Comparison of ENCODE assay signal across 8 mouse cellular contexts in genomic region chr10:56377097-56377965, GRCm38 (mm10). TPM values are rescaled to one million over a fixed set of nuclear protein-coding genes. Genes with fewer than 3 reads are reported as not detected.
A peak's percentile ranks its signal among the peaks of the same experiment; 100 is the strongest.
DNase-seq lines count a peak whose midpoint lies in the region; ATAC-seq lines count a peak whose summit lies in the region.

Gja1 (plus strand) TSS chr10:56377330.

- no peaks in the 10 kb centered on the region for H3K4me1 ChIP-seq in intestine, embryonic 16.5 days (ENCODE audit: control insufficient read depth, insufficient read depth, low read length)
- H3K4me1 ChIP-seq in limb, embryonic 12.5 days (replicated peaks), result peaks cover 28% of the 10 kb centered on the region
- peaks cover 15% of the 10 kb centered on the region for H3K4me1 ChIP-seq in midbrain, embryonic 12.5 days

- 0 out of 2 replicates have a peak within 1 kb of the TSS, but pooled peaks have one; percentile 20 for H3K27ac ChIP-seq in intestine, embryonic 16.5 days (ENCODE audit: low read length)
- H3K27ac ChIP-seq in limb, embryonic 12.5 days, result peak within 1 kb of the TSS; percentile 94
- H3K27ac ChIP-seq in midbrain, embryonic 12.5 days (replicated peaks), result peak within 1 kb of the TSS; percentile 60

- H3K4me2 ChIP-seq in intestine, embryonic 16.5 days (ENCODE audit: low read depth, low read length), result peak within 1 kb of the TSS; percentile 80
- peak within 1 kb of the TSS; percentile 59 for H3K4me2 ChIP-seq in limb, embryonic 12.5 days
- peak within 1 kb of the TSS; percentile 81 for H3K4me2 ChIP-seq in midbrain, embryonic 12.5 days (replicated peaks)

- no peaks in the 10 kb centered on the region for H3K27me3 ChIP-seq in intestine, embryonic 16.5 days (replicated peaks; ENCODE audit: control insufficient read depth, insufficient read depth, low read length)
- H3K27me3 ChIP-seq in limb, embryonic 12.5 days, result no peaks in the 10 kb centered on the region
- peaks cover 25% of the 10 kb centered on the region for H3K27me3 ChIP-seq in midbrain, embryonic 12.5 days

- peak; percentile 79 for ATAC-seq in intestine, embryonic 16.5 days
- peak; percentile 52; the same call in 1 of the 2 replicates for ATAC-seq in limb, embryonic 12.5 days (ENCODE audit: insufficient number of reproducible peaks, insufficient read depth, low FRiP score, low TSS enrichment, low read depth)
- no peak for ATAC-seq in midbrain, embryonic 12.5 days (ENCODE audit: low FRiP score, low read depth)

- no peaks in the 10 kb centered on the region for H3K9me3 ChIP-seq in intestine, embryonic 16.5 days (ENCODE audit: control insufficient read depth, low read length)
- no peaks in the 10 kb centered on the region for H3K9me3 ChIP-seq in limb, embryonic 12.5 days
- no peaks in the 10 kb centered on the region for H3K9me3 ChIP-seq in midbrain, embryonic 12.5 days

- H3K9ac ChIP-seq in intestine, embryonic 16.5 days (ENCODE audit: low read depth, low read length), result peak within 1 kb of the TSS; percentile 66
- peak within 1 kb of the TSS; percentile 90 for H3K9ac ChIP-seq in limb, embryonic 12.5 days (replicated peaks)
- H3K9ac ChIP-seq in midbrain, embryonic 12.5 days (replicated peaks), result peak within 1 kb of the TSS; percentile 66

- no peaks in the 10 kb centered on the region for H3K36me3 ChIP-seq in intestine, embryonic 16.5 days (ENCODE audit: control insufficient read depth, insufficient read depth, low read length)
- H3K36me3 ChIP-seq in limb, embryonic 12.5 days, result no peaks in the 10 kb centered on the region
- no peaks in the 10 kb centered on the region for H3K36me3 ChIP-seq in midbrain, embryonic 12.5 days

- 0% methylated on average over 23 of the region's 23 CpGs for WGBS in intestine, embryonic 16.5 days
- WGBS in limb, embryonic 12.5 days, result under 1% methylated on average over 23 of the region's 23 CpGs
- under 1% methylated on average over 23 of the region's 23 CpGs for WGBS in midbrain, embryonic 12.5 days

- peak within 1 kb of the TSS; percentile 60 for H3K4me3 ChIP-seq in intestine, embryonic 16.5 days (ENCODE audit: low read length)
- peak within 1 kb of the TSS; percentile 75 for H3K4me3 ChIP-seq in limb, embryonic 12.5 days (replicated peaks)
- H3K4me3 ChIP-seq in midbrain, embryonic 12.5 days, result peak within 1 kb of the TSS; percentile 57

- no peak for DNase-seq in left cerebral cortex, adult 18-20 months (ENCODE audit: low spot score in 2 of 2)
- no peak for DNase-seq in left cerebral cortex, adult 11 months (ENCODE audit: low spot score)
- DNase-seq in embryo, embryonic 11 days, result peak; percentile 87
- DNase-seq in heart, adult 11 months, result peak; percentile 98
- peak; percentile 6 for DNase-seq in thymus, postnatal 25 days

RNA-seq across cellular contexts. Expression of gene Gja1, which starts in this region (rescaled TPM):
- 100 to 1,000 TPM; 147 to 198 TPM for total RNA-seq in left cerebral cortex, adult 18-20 months (2021)
- 32.3 and 32.6 TPM in 2 replicates for polyA plus RNA-seq in intestine, embryonic 16.5 days (2015; fragmentation: Nextera tagmentation; extraction: Ambion mirVana)
- 255 and 257 TPM in 2 replicates for polyA plus RNA-seq in limb, embryonic 12.5 days (2016; fragmentation: Nextera tagmentation; extraction: Ambion mirVana)
- polyA plus RNA-seq in midbrain, embryonic 12.5 days (2016; fragmentation: Nextera tagmentation; extraction: Ambion mirVana), result 137 and 185 TPM in 2 replicates

Comparison
In these comparisons a context has a peak if more than half of its experiments do, and no peak if none do; other contexts are left out.
1. DNase-seq: peak in embryo, embryonic 11 days (single experiment), heart, adult 11 months (single experiment) and thymus, postnatal 25 days (single experiment); none in left cerebral cortex, adult 18-20 months (0 of 2) and left cerebral cortex, adult 11 months (single experiment).
2. H3K27ac ChIP-seq: peak in every context shown above with its lines; median percentile 94 in limb, embryonic 12.5 days; 60 in midbrain, embryonic 12.5 days; 20 in intestine, embryonic 16.5 days.
3. Peak in every context shown above with its lines, with median percentiles within 50 percentile points of each other: H3K4me2 ChIP-seq, H3K4me3 ChIP-seq and H3K9ac ChIP-seq.